Mouse (Mus musculus) left cerebral cortex, postnatal 25 days (tissue): ENCODE data around the gene Fgfr2. TPM values are rescaled to one million over a fixed set of nuclear protein-coding genes. Genes with fewer than 3 reads are reported as not detected.
A peak's percentile ranks its signal among the peaks of the same experiment; 100 is the strongest.

ENCODE experiments used
- DNase-seq, 2 experiments: peaks; one replicate each; pipeline ENCODE4 v3.0.0; 2022; ENCODE audit warnings: low spot score in 2 of 2, mixed read lengths in 1 of 2
- intact Hi-C: fragments of 180-260 bp; cut with DNase I; formaldehyde crosslinking; loops from one replicate; pipeline ENCODE4 v1.15.1; 2025
- total RNA-seq, 2 experiments: library from RNA; stranded (reverse); gene quantifications; 2 replicates each; pipeline ENCODE4 v1.2.3; 2021

Gene Fgfr2
- total RNA-seq, 2 experiments from 2014 or later: 37.1 to 42.0 TPM

GRCm38 (mm10) chr7:130709372-130710274 lies 2413.5 kb downstream of the Fgfr2 start:
- DNase-seq: no peak
- intact Hi-C loops: no loop called here

GRCm38 (mm10) chr7:130708940-130709339 lies 2414.2 kb downstream of the Fgfr2 start:
- intact Hi-C loops: no loop called here
- no peak for DNase-seq

- no peak for DNase-seq
- intact Hi-C loops: no loop called here
Observed at GRCm38 (mm10) chr7:130705230-130705629, 2417.9 kb downstream of the Fgfr2 start.

GRCm38 (mm10) chr7:130701336-130701735 lies 2421.8 kb downstream of the Fgfr2 start:
- DNase-seq: no peak
- intact Hi-C loops: no loop called here

- no peak for DNase-seq
- intact Hi-C loops: no loop called here
Observed at GRCm38 (mm10) chr7:130698480-130698879, 2424.7 kb downstream of the Fgfr2 start.

GRCm38 (mm10) chr7:130696347-130697234 lies 2426.6 kb downstream of the Fgfr2 start:
- peak; percentile 46 to 64 for DNase-seq
- intact Hi-C loops: no loop called here

- intact Hi-C loops: no loop called here
- no peak for DNase-seq
Observed at GRCm38 (mm10) chr7:130695669-130696338, 2427.3 kb downstream of the Fgfr2 start.

GRCm38 (mm10) chr7:130693800-130694193 lies 2429.4 kb downstream of the Fgfr2 start:
- intact Hi-C loops: loop anchor here (5.0 kb wide), 2 partner anchors 64 to 91 kb away; no protein-coding TSS in a partner anchor
- DNase-seq: peak in 1 of 2 experiments; percentile 17

- intact Hi-C loops: loop anchor here (5.0 kb wide), 2 partner anchors 64 to 91 kb away; no protein-coding TSS in a partner anchor
Observed at GRCm38 (mm10) chr7:130692943-130693799, 2430.0 kb downstream of the Fgfr2 start.

GRCm38 (mm10) chr7:130692392-130692942 lies 2430.7 kb downstream of the Fgfr2 start:
- peak; percentile 78 to 86 for DNase-seq
- intact Hi-C loops: loop anchor here (5.0 kb wide), 2 partner anchors 65 to 90 kb away; no protein-coding TSS in a partner anchor

More at GRCm38 (mm10) chr7:130692943-130693799, 2430.0 kb downstream of the Fgfr2 start:
- DNase-seq: peak; percentile 58 to 70

GRCm38 (mm10) chr7:130691931-130692330 lies 2431.2 kb downstream of the Fgfr2 start:
- intact Hi-C loops: loop anchor here (5.0 kb wide), 2 partner anchors 65 to 90 kb away; no protein-coding TSS in a partner anchor
- no peak for DNase-seq

GRCm38 (mm10) chr7:130690869-130691268 lies 2432.3 kb downstream of the Fgfr2 start:
- intact Hi-C loops: loop anchor here (5.0 kb wide), 2 partner anchors 66 to 89 kb away; no protein-coding TSS in a partner anchor
- DNase-seq: no peak

GRCm38 (mm10) chr7:130688601-130689000 lies 2434.5 kb downstream of the Fgfr2 start:
- DNase-seq: no peak
- intact Hi-C loops: no loop called here

GRCm38 (mm10) chr7:130681798-130682197 lies 2441.4 kb downstream of the Fgfr2 start:
- DNase-seq: peak; percentile 88 to 96
- intact Hi-C loops: loop anchor here (5.0 kb wide), 1 partner anchor 134 kb away; no protein-coding TSS in a partner anchor

GRCm38 (mm10) chr7:130678414-130678813 lies 2444.7 kb downstream of the Fgfr2 start:
- intact Hi-C loops: loop anchor here (10.0 kb wide), 1 partner anchor 246 kb away; no protein-coding TSS in a partner anchor
- DNase-seq: no peak

GRCm38 (mm10) chr7:130677541-130678274 lies 2445.4 kb downstream of the Fgfr2 start:
- intact Hi-C loops: loop anchor here (10.0 kb wide), 1 partner anchor 247 kb away; no protein-coding TSS in a partner anchor
- DNase-seq: no peak

GRCm38 (mm10) chr7:130676885-130677540 lies 2446.1 kb downstream of the Fgfr2 start:
- DNase-seq: no peak
- intact Hi-C loops: loop anchor here (10.0 kb wide), 1 partner anchor 248 kb away; no protein-coding TSS in a partner anchor
